Mouse (Mus musculus) neural tube, embryonic 11.5 days (tissue): ENCODE data around the gene Fxyd5. TPM values are rescaled to one million over a fixed set of nuclear protein-coding genes. Genes with fewer than 3 reads are reported as not detected.

Experiments used
- ATAC-seq: fragments of 200-750 bp; cut with Nextera tagmentation; 2 replicates; pipeline ENCODE4 v1.8.0; 2017; ENCODE audit warnings: moderate number of reproducible peaks, mild to moderate bottlenecking, moderate TSS enrichment, moderate library complexity; ENCODE audit not compliant: insufficient read depth, low FRiP score, low TSS enrichment
- DNase-seq: peaks from one replicate; pipeline ENCODE4 v3.0.0-alpha.2; 2015; ENCODE audit warnings: low spot score
- H3K27ac ChIP-seq: fragments of 300-500 bp; sonication (generic); 2 replicates; pipeline ENCODE4 v1.5.1; 2014; ENCODE audit warnings: low read depth, mild to moderate bottlenecking, low read length
- H3K27me3 ChIP-seq: fragments of 300-500 bp; sonication (generic); 2 replicates; pipeline ENCODE4 v1.6.1; 2014; ENCODE audit warnings: mild to moderate bottlenecking, low read length, mixed read lengths; ENCODE audit not compliant: control insufficient read depth, insufficient read depth
- H3K36me3 ChIP-seq: fragments of 300-500 bp; sonication (generic); 2 replicates; pipeline ENCODE4 v1.6.1; 2014; ENCODE audit warnings: mild to moderate bottlenecking, low read length, moderate library complexity, mixed read lengths; ENCODE audit not compliant: control insufficient read depth, insufficient read depth
- H3K4me1 ChIP-seq: fragments of 300-500 bp; sonication (generic); 2 replicates; pipeline ENCODE4 v1.6.1; 2014; ENCODE audit warnings: low read length, mixed read lengths; ENCODE audit not compliant: control insufficient read depth, insufficient read depth
- H3K4me2 ChIP-seq: fragments of 300-500 bp; sonication (generic); 2 replicates; pipeline ENCODE4 v1.6.1; 2014; ENCODE audit warnings: low read depth, mild to moderate bottlenecking, moderate library complexity
- H3K4me3 ChIP-seq: fragments of 300-500 bp; sonication (generic); 2 replicates; pipeline ENCODE4 v1.5.1; 2014; ENCODE audit warnings: low read depth, low read length
- H3K9ac ChIP-seq: fragments of 300-500 bp; sonication (generic); 2 replicates; pipeline ENCODE4 v1.6.1; 2014; ENCODE audit warnings: mild to moderate bottlenecking, low read length
- H3K9me3 ChIP-seq: fragments of 300-500 bp; sonication (generic); 2 replicates; pipeline ENCODE4 v1.6.1; 2016; ENCODE audit warnings: low read length; ENCODE audit not compliant: control insufficient read depth
- WGBS: fragments of 180-500 bp; shearing (Covaris S2); extraction: QIAGEN DNeasy Blood & Tissue Kit; methylation state at CpG from one replicate; pipeline ENCODE4 v1.1.7; 2014; 5-methylcytosine and 5-hydroxymethylcytosine counted together
- polyA plus RNA-seq: library from polyadenylated mRNA; unstranded; fragments of >200 nt; fragmentation: Nextera tagmentation; extraction: Ambion mirVana; gene quantifications from 2 replicates; pipeline ENCODE4 v1.2.1, GENCODE M21; 2014

Fxyd5 gene
- polyA plus RNA-seq, 1 experiment from 2014 or later = 17.3 TPM

GRCm38 (mm10) chr7:31074061-31074712, 31.9 kb upstream of the Fxyd5 start:
- Histone ChIP-seq H3K36me3 (no peaks in the 10 kb centered on the region), H3K9me3 (no peaks in the 10 kb centered on the region), H3K9ac (no peak overlapping the region), H3K4me1 (peaks cover 2% of the 10 kb centered on the region; the same call in 1 of the 2 replicates), H3K27ac (0 out of 2 replicates have a peak overlapping the region, but pooled peaks have one; percentile 6), H3K4me2 (no peak overlapping the region), H3K27me3 (no peaks in the 10 kb centered on the region), H3K4me3 (no peak overlapping the region)
- DNase-seq (no peak), ATAC-seq (no peak)
- WGBS = 58% methylated on average over 7 of the region's 7 CpGs

GRCm38 (mm10) chr7:31073546-31073945, 31.3 kb upstream of the Fxyd5 start:
- Histone ChIP-seq H3K4me3 (no peak overlapping the region), H3K27ac (no peak overlapping the region), H3K9me3 (no peaks in the 10 kb centered on the region)

DNA sequence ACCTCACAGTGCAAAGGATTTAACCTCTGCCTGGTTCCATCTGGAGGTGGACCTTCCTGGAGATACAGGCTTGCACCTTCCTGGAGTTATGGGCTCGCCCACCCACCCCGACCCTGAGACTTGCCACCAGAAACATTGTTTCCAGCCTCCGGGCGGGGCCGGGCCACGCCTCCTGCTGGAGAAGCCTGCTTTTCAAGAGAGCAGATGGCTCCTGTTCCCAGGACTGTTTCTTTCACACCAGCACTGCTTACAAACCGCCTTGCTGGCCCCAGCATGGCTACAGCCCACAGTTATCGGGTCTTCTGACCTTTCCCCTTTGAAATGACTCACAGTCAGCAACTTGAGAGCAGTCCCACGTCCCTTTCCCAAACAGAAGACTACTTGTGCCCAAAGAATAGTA, 30.0 kb upstream of the Fxyd5 start:
- 26% methylated on average over 9 of the region's 9 CpGs for WGBS
- Histone ChIP-seq H3K27me3 (no peaks in the 10 kb centered on the region), H3K36me3 (no peaks in the 10 kb centered on the region), H3K4me2 (no peak overlapping the region), H3K9ac (no peak overlapping the region), H3K4me3 (no peak overlapping the region), H3K4me1 (peaks cover 2% of the 10 kb centered on the region; the same call in 1 of the 2 replicates), H3K27ac (no peak overlapping the region), H3K9me3 (no peaks in the 10 kb centered on the region)
- ATAC-seq = no peak
- no peak for DNase-seq

More at GRCm38 (mm10) chr7:31073546-31073945, 31.3 kb upstream of the Fxyd5 start:
- ATAC-seq = no peak
- Histone ChIP-seq H3K36me3 (no peaks in the 10 kb centered on the region), H3K4me1 (peaks cover 2% of the 10 kb centered on the region; the same call in 1 of the 2 replicates), H3K9ac (no peak overlapping the region), H3K27me3 (no peaks in the 10 kb centered on the region), H3K4me2 (no peak overlapping the region)
- DNase-seq = no peak

- ATAC-seq = no peak
- Histone ChIP-seq H3K27me3 (no peaks in the 10 kb centered on the region), H3K36me3 (no peaks in the 10 kb centered on the region), H3K4me3 (no peak overlapping the region), H3K9ac (no peak overlapping the region), H3K4me2 (no peak overlapping the region), H3K4me1 (0 out of 2 replicates have a peak, but pooled peaks cover 2% of the 10 kb centered on the region), H3K9me3 (no peaks in the 10 kb centered on the region), H3K27ac (no peak overlapping the region)
- 83% methylated on average over 6 of the region's 6 CpGs for WGBS
- DNase-seq = no peak
These were observed 28.0 kb upstream of the Fxyd5 start for GRCm38 (mm10) chr7:31070324-31070723.

DNA sequence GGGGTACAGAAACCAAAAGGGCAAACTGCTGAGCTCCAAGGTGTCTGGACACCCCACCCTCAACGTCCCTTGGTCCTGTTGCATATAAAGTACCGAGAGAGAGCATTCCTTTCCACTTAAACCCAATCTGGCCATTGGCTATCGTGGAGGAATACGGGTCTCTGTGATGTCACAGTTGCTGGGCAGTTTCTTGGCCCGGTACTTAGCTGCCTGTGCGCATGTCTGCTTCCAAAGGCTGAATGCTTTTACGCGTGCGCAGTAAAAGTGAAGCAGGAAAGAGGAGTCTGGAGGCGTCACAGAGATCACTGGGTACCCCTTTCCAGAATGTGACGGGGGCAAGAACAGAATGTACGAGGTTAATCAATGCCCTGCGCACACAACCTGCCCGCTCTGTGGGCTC, 27.2 kb upstream of the Fxyd5 start:
- DNase-seq = no peak
- no peaks in the 10 kb centered on the region for H3K36me3 ChIP-seq
- 88% methylated on average over 14 of the region's 14 CpGs for WGBS
- H3K4me2 ChIP-seq = no peak overlapping the region
- 0 out of 2 replicates have a peak, but pooled peaks cover 2% of the 10 kb centered on the region for H3K4me1 ChIP-seq
- ATAC-seq = no peak
- no peaks in the 10 kb centered on the region for H3K9me3 ChIP-seq
- no peak overlapping the region for H3K9ac ChIP-seq
- H3K4me3 ChIP-seq = no peak overlapping the region
- no peak overlapping the region for H3K27ac ChIP-seq
- H3K27me3 ChIP-seq = no peaks in the 10 kb centered on the region

DNA sequence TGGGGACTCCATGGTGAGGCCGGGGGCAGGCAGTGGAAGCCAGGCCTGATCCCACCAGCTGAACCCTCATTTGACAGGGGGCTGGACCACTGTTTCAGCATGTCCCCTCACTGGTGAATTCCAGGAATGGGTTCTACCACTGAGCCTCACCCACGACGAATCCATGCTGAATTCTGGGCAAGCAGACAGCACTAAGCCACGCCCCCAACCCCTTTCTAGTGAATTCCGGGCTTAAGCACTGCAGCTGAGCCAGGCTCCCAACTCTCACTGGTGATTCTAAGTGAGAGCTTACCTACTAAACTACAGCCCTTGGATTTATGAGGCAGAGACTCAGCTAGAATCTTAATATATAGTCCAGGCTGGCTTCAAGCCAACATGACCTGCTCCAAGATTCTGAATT, 25.6 kb upstream of the Fxyd5 start:
- no peak for DNase-seq
- Histone ChIP-seq H3K4me2 (no peak overlapping the region), H3K4me1 (0 out of 2 replicates have a peak, but pooled peaks cover 2% of the 10 kb centered on the region), H3K27ac (no peak overlapping the region), H3K27me3 (no peaks in the 10 kb centered on the region), H3K9me3 (no peaks in the 10 kb centered on the region), H3K9ac (0 out of 2 replicates have a peak overlapping the region, but pooled peaks have one; percentile 26), H3K4me3 (no peak overlapping the region), H3K36me3 (no peaks in the 10 kb centered on the region)
- no peak for ATAC-seq
- 49% methylated on average over 5 of the region's 5 CpGs for WGBS

- Histone ChIP-seq H3K36me3 (no peaks in the 10 kb centered on the region), H3K4me2 (no peak overlapping the region), H3K27ac (no peak overlapping the region), H3K4me3 (no peak overlapping the region), H3K4me1 (no peaks in the 10 kb centered on the region), H3K9me3 (no peaks in the 10 kb centered on the region), H3K27me3 (no peaks in the 10 kb centered on the region), H3K9ac (no peak overlapping the region)
- no peak for DNase-seq
- 88% methylated on average over 12 of the region's 12 CpGs for WGBS
- ATAC-seq = no peak
These were observed 20.8 kb upstream of the Fxyd5 start for GRCm38 (mm10) chr7:31063074-31063560.

DNA sequence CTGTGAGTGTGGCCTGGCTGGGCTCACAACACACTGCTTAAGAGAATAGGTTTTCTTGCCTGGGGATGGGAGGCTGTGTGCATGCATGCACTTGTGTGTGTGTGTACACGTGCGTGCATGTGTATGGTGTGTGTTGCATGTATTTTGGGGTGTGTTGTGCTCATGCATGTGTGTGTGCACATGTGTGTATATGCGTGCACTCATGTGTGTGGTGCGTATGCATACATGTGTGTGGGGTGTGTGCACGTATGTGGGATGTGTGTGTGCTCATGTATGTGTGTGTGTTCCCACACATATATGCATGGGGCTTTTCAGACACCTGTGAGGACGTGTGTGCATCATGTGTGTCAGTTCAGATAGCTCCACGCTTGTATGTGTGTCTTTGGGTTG, 18.3 kb upstream of the Fxyd5 start:
- no peak overlapping the region; the same call in none of the 2 replicates for H3K4me2 ChIP-seq
- H3K27ac ChIP-seq = no peak overlapping the region
- WGBS = 89% methylated on average over 7 of the region's 7 CpGs
- no peak overlapping the region for H3K4me3 ChIP-seq
- H3K9ac ChIP-seq = no peak overlapping the region
- H3K4me1 ChIP-seq = no peaks in the 10 kb centered on the region; the same call in 1 of the 2 replicates
- H3K36me3 ChIP-seq = no peaks in the 10 kb centered on the region
- ATAC-seq (no peak), DNase-seq (no peak)
- no peaks in the 10 kb centered on the region for H3K9me3 ChIP-seq
- H3K27me3 ChIP-seq = no peaks in the 10 kb centered on the region
